7 mouse cellular contexts compared by ENCODE assay signal in genomic region chr5:113054308-113054707, GRCm38 (mm10). TPM values are rescaled to one million over a fixed set of nuclear protein-coding genes. Genes with fewer than 3 reads are reported as not detected.
DNase-seq lines count a peak whose midpoint lies in the region; ATAC-seq lines count a peak whose summit lies in the region.

No protein-coding gene starts in this region.

- DNase-seq in adrenal gland, adult 2 months = peak; percentile 80
- DNase-seq in gastrocnemius, postnatal 14 days = peak; percentile 76
- DNase-seq in intestine, embryonic 14.5 days (ENCODE audit: low spot score) = peak; percentile 95
- peak; percentile 75 to 83 for DNase-seq in left cerebral cortex, postnatal 10 days (ENCODE audit: extremely low spot score in 1 of 2, low spot score in 2 of 2)
- peak; percentile 91 for DNase-seq in midbrain, embryonic 14.5 days
- DNase-seq in spleen, postnatal 14 days (ENCODE audit: low spot score in 2 of 2) = peak; percentile 47 to 56

- 4% methylated on average over 16 of the region's 16 CpGs for WGBS in intestine, embryonic 14.5 days
- 5% methylated on average over 16 of the region's 16 CpGs for WGBS in midbrain, embryonic 14.5 days

- no peak overlapping the region for H3K27ac ChIP-seq in intestine, embryonic 14.5 days (ENCODE audit: low read depth)
- H3K27ac ChIP-seq in midbrain, embryonic 14.5 days (replicated peaks; ENCODE audit: low read depth, low read length) = no peak overlapping the region

- no peak overlapping the region for H3K4me2 ChIP-seq in intestine, embryonic 14.5 days (ENCODE audit: low read length)
- H3K4me2 ChIP-seq in midbrain, embryonic 14.5 days (ENCODE audit: low read length) = no peak overlapping the region

- H3K27me3 ChIP-seq in intestine, embryonic 14.5 days (replicated peaks; ENCODE audit: control insufficient read depth, insufficient read depth, low read length) = no peaks in the 10 kb centered on the region
- no peaks in the 10 kb centered on the region for H3K27me3 ChIP-seq in midbrain, embryonic 14.5 days (ENCODE audit: control insufficient read depth, insufficient read depth, low read length)

- H3K4me3 ChIP-seq in intestine, embryonic 14.5 days (ENCODE audit: low read depth, low read length) = no peak overlapping the region
- H3K4me3 ChIP-seq in midbrain, embryonic 14.5 days (replicated peaks; ENCODE audit: low read depth, low read length) = no peak overlapping the region

- intact Hi-C loops in gastrocnemius, postnatal 14 days (cut with DNase I; ENCODE audit: low total_unique reads) = no loop called here
- intact Hi-C loops in left cerebral cortex, postnatal 10 days (cut with DNase I) = loop anchor here (1.0 to 10.0 kb wide), 4 partner anchors 37 to 580 kb away; partner anchors contain the start of genes Grk3 and Sez6l

- no peaks in the 10 kb centered on the region for H3K4me1 ChIP-seq in intestine, embryonic 14.5 days (replicated peaks; ENCODE audit: control insufficient read depth, insufficient read depth, low read length)
- peaks cover 5% of the 10 kb centered on the region; the same call in 1 of the 2 replicates for H3K4me1 ChIP-seq in midbrain, embryonic 14.5 days (ENCODE audit: control insufficient read depth, insufficient read depth, low read length)

- ATAC-seq in common myeloid progenitor, adult 5-6 weeks (replicated peaks; ENCODE audit: low read depth, poor library complexity, severe bottlenecking) = peak; percentile 97
- 0 out of 2 replicates have a peak, but pooled peaks have one; percentile 28 for ATAC-seq in intestine, embryonic 14.5 days (replicated peaks; ENCODE audit: low FRiP score, low TSS enrichment, low read depth)
- peak; percentile 55; the same call in 1 of the 2 replicates for ATAC-seq in midbrain, embryonic 14.5 days (ENCODE audit: low FRiP score, low TSS enrichment)

- no peaks in the 10 kb centered on the region for H3K36me3 ChIP-seq in intestine, embryonic 14.5 days (ENCODE audit: control insufficient read depth, insufficient read depth, low read length)
- H3K36me3 ChIP-seq in midbrain, embryonic 14.5 days (ENCODE audit: control insufficient read depth, insufficient read depth, low read length) = no peaks in the 10 kb centered on the region

- no peak overlapping the region for H3K9ac ChIP-seq in intestine, embryonic 14.5 days (ENCODE audit: low read length)
- H3K9ac ChIP-seq in midbrain, embryonic 14.5 days (replicated peaks; ENCODE audit: low read length) = no peak overlapping the region

- no peaks in the 10 kb centered on the region for H3K9me3 ChIP-seq in intestine, embryonic 14.5 days (ENCODE audit: control insufficient read depth, low read length)
- H3K9me3 ChIP-seq in midbrain, embryonic 14.5 days (ENCODE audit: control insufficient read depth, low read length) = no peaks in the 10 kb centered on the region

RNA-seq across cellular contexts. Expression of gene Crybb2, which starts 15.6 kb away (rescaled TPM):
- not detected for total RNA-seq in adrenal gland, adult 2 months (2021)
- polyA plus RNA-seq in adrenal gland, adult 2 months (2012; rRNA removed) = not detected in 2 replicates
- not detected in 2 replicates for total RNA-seq in common myeloid progenitor, adult 5-6 weeks (2017)
- not detected for total RNA-seq in gastrocnemius, postnatal 14 days (2021)
- polyA plus RNA-seq in intestine, embryonic 14.5 days (2014; fragmentation: Nextera tagmentation; extraction: Ambion mirVana) = not detected in 2 replicates
- total RNA-seq in left cerebral cortex, postnatal 10 days (2021) = not detected
- polyA plus RNA-seq in midbrain, embryonic 14.5 days (2014; fragmentation: Nextera tagmentation; extraction: Ambion mirVana) = not detected in 2 replicates

RNA-seq across cellular contexts. Expression of gene Crybb3, which starts 27.1 kb away (rescaled TPM):
- under 1 TPM; 0.23 to 0.31 TPM for total RNA-seq in adrenal gland, adult 2 months (2021)
- polyA plus RNA-seq in adrenal gland, adult 2 months (2012; rRNA removed) = 0.91 and 1.9 TPM in 2 replicates
- not detected in 2 replicates for total RNA-seq in common myeloid progenitor, adult 5-6 weeks (2017)
- total RNA-seq in gastrocnemius, postnatal 14 days (2021) = 1 to 10 TPM in 1 of 2 experiments, under 1 TPM in 1; 0.94 to 2.0 TPM
- 0.28 and 1.2 TPM in 2 replicates for polyA plus RNA-seq in intestine, embryonic 14.5 days (2014; fragmentation: Nextera tagmentation; extraction: Ambion mirVana)
- 1 to 10 TPM; 1.6 to 3.4 TPM for total RNA-seq in left cerebral cortex, postnatal 10 days (2021)
- polyA plus RNA-seq in midbrain, embryonic 14.5 days (2014; fragmentation: Nextera tagmentation; extraction: Ambion mirVana) = 0.70 and 0.77 TPM in 2 replicates

RNA-seq across cellular contexts. Expression of gene Grk3, which starts 38.7 kb away (rescaled TPM):
- 10 to 100 TPM; 20.6 to 22.5 TPM for total RNA-seq in adrenal gland, adult 2 months (2021)
- 7.1 and 8.7 TPM in 2 replicates for polyA plus RNA-seq in adrenal gland, adult 2 months (2012; rRNA removed)
- total RNA-seq in common myeloid progenitor, adult 5-6 weeks (2017) = 26.0 and 27.2 TPM in 2 replicates
- 1 to 10 TPM; 3.7 to 4.1 TPM for total RNA-seq in gastrocnemius, postnatal 14 days (2021)
- polyA plus RNA-seq in intestine, embryonic 14.5 days (2014; fragmentation: Nextera tagmentation; extraction: Ambion mirVana) = 15.7 and 20.0 TPM in 2 replicates
- 10 to 100 TPM; 69.8 to 71.7 TPM for total RNA-seq in left cerebral cortex, postnatal 10 days (2021)
- polyA plus RNA-seq in midbrain, embryonic 14.5 days (2014; fragmentation: Nextera tagmentation; extraction: Ambion mirVana) = 16.3 and 18.7 TPM in 2 replicates

Comparison
In these comparisons a context has a peak if more than half of its experiments do, and no peak if none do; other contexts are left out.
1. ATAC-seq: peak in every context shown above with its lines; median percentile 97 in common myeloid progenitor, adult 5-6 weeks; 55 in midbrain, embryonic 14.5 days; 28 in intestine, embryonic 14.5 days.